Mouse (Mus musculus) stomach, embryonic 15.5 days (tissue): ENCODE measurements around the gene Hck. TPM values are rescaled to one million over a fixed set of nuclear protein-coding genes. Genes with fewer than 3 reads are reported as not detected.

ENCODE experiments used
- ATAC-seq: fragments of 200-750 bp; cut with Nextera tagmentation; 2 replicates; pipeline ENCODE4 v1.8.0; 2017; ENCODE audit warnings: low read depth, moderate number of reproducible peaks, moderate TSS enrichment; ENCODE audit not compliant: insufficient read depth, low FRiP score
- H3K27ac ChIP-seq: fragments of 300-500 bp; sonication (generic); 2 replicates; pipeline ENCODE4 v1.5.1; 2015; ENCODE audit warnings: mild to moderate bottlenecking, inconsistent platforms
- H3K27me3 ChIP-seq: fragments of 300-500 bp; sonication (generic); replicated peaks from 2 replicates; pipeline ENCODE4 v1.6.1; 2015; ENCODE audit warnings: inconsistent platforms
- H3K36me3 ChIP-seq: fragments of 300-500 bp; sonication (generic); 2 replicates; pipeline ENCODE4 v1.6.1; 2015; ENCODE audit warnings: inconsistent platforms
- H3K4me1 ChIP-seq: fragments of 300-500 bp; sonication (generic); 2 replicates; pipeline ENCODE4 v1.6.1; 2015; ENCODE audit warnings: inconsistent platforms
- H3K4me2 ChIP-seq: fragments of 300-500 bp; sonication (generic); 2 replicates; pipeline ENCODE4 v1.6.1; 2015; ENCODE audit warnings: mild to moderate bottlenecking, inconsistent platforms
- H3K4me3 ChIP-seq: fragments of 300-500 bp; sonication (generic); replicated peaks from 2 replicates; pipeline ENCODE4 v1.5.1; 2015; ENCODE audit warnings: inconsistent platforms
- H3K9ac ChIP-seq: fragments of 300-500 bp; sonication (generic); 2 replicates; pipeline ENCODE4 v1.6.1; 2015; ENCODE audit warnings: inconsistent platforms
- H3K9me3 ChIP-seq: fragments of 300-500 bp; sonication (generic); 2 replicates; pipeline ENCODE4 v1.6.1; 2016; ENCODE audit warnings: inconsistent platforms
- WGBS: fragments of 180-500 bp; shearing (Covaris S2); methylation state at CpG from one replicate; pipeline ENCODE4 v1.1.7; 2015; 5-methylcytosine and 5-hydroxymethylcytosine counted together
- polyA plus RNA-seq: library from polyadenylated mRNA; unstranded; fragments of >200 nt; fragmentation: Nextera tagmentation; extraction: Ambion mirVana; gene quantifications from 2 replicates; pipeline ENCODE4 v1.2.1, GENCODE M21; 2015

The Hck gene
- polyA plus RNA-seq, 1 experiment from 2014 or later, result 6.8 TPM

DNA sequence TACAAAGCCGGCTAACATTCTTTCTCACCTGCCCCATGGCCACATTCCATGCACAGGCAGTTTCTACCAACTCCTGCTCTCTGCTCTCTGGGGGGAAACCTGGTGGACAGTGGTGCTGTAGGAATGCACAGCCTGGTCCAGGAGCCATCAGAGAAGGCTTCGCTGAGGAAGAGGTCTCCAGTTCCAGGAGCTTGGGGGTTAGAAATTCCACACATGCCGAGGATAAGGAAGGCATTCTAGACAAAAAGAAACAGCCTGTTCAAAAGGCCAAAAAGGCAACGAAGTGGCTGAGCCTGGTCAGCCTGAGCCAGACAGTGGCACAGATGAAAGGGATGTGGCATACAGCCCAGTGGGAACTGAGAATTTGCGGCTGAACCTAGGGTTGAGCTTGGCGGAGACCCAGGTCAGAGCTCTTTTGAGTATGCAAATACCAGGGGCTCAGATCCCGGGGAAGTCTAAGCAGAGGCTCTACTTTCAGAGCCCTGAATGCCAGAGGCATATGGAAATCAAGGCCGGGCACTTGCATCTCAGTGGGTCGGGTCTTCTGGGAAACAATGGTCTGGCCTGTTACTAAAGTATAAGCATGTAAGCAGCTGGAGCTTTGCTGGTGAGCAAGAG, 31.8 kb downstream of the Hck start:
- no peak for ATAC-seq
- H3K27ac ChIP-seq, result no peak overlapping the region
- no peaks in the 10 kb centered on the region for H3K36me3 ChIP-seq
- no peaks in the 10 kb centered on the region for H3K4me1 ChIP-seq
- H3K4me3 ChIP-seq, result no peak overlapping the region
- H3K9me3 ChIP-seq, result no peaks in the 10 kb centered on the region
- H3K27me3 ChIP-seq, result no peaks in the 10 kb centered on the region
- no peak overlapping the region for H3K4me2 ChIP-seq
- no peak overlapping the region for H3K9ac ChIP-seq
- WGBS, result 27% methylated on average over 9 of the region's 9 CpGs

DNA sequence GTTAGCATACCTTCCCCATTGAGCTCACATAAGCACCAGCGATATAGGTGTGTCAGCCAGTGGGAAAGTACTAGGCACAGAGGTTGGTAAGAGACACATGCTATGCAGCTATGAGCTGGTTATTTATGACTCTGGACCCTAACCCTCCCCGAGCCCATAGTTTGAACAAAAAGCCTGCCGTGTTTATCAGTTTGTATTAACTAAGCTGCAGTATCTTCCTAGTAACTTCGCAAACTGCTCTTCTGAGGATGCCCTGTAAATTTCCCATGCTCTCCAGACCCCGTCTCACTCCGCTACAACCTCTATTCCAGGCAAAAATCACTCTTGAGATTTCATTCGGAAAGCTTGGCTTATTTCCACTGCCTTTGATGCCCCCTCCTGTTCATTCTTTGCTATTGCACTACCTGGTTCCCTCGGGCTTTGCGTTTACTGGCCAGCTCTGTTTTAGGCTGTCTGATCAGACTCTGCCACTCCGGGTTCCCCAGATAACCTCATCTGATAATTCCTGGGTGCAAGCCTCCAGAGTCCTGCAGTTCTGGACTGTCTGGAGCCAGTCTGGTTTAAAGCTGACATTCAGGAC, 34.4 kb downstream of the Hck start:
- ATAC-seq, result no peak
- 20% methylated on average over 10 of the region's 10 CpGs for WGBS
- no peaks in the 10 kb centered on the region for H3K4me1 ChIP-seq
- H3K27me3 ChIP-seq, result no peaks in the 10 kb centered on the region
- H3K27ac ChIP-seq, result no peak overlapping the region
- H3K36me3 ChIP-seq, result no peaks in the 10 kb centered on the region
- H3K4me3 ChIP-seq, result no peak overlapping the region
- H3K4me2 ChIP-seq, result no peak overlapping the region
- no peaks in the 10 kb centered on the region for H3K9me3 ChIP-seq
- H3K9ac ChIP-seq, result no peak overlapping the region

DNA sequence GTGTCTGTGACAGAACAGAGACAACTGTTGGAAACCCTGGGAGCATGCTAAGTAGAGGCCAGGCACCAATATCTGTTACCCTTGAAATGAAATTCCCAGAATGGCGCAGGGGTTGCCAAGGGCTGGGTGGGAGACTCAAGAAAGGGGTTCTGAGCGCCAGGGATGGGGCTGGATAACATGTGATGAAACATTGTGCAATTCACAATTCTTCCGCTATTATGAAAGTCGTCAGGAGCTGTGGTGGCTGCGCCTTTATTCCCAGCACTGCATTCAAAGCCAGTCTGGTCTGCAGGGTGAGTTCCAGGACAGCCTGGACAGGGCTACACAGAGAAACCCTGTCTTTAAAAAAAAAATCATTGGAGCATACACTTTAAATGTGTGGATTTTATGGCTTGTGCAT, 37.1 kb downstream of the Hck start:
- Histone ChIP-seq H3K4me3 (no peak overlapping the region), H3K4me1 (no peaks in the 10 kb centered on the region), H3K9me3 (no peaks in the 10 kb centered on the region), H3K4me2 (no peak overlapping the region), H3K9ac (no peak overlapping the region), H3K27ac (no peak overlapping the region), H3K27me3 (no peaks in the 10 kb centered on the region), H3K36me3 (no peaks in the 10 kb centered on the region)
- 66% methylated on average over 5 of the region's 5 CpGs for WGBS
- no peak for ATAC-seq

DNA sequence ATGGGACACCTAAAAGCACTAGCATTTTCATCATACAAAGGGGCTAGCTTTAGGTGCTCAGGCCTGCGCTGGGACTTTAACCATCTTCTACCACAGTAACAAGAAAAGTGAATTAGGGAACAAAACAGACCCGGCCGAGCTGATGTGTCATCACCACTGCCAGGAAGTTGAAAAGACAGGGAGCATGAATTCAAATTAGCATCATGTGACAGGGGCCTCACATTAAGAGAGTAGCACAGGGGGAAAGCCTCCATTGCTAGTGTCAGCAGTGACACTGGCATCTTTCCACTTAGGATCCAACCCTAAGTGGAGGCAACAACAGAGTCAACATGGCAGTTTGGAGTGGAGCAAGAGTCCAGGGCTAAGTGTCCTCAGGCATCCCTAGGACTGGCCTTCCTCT, 39.0 kb downstream of the Hck start:
- Histone ChIP-seq H3K9me3 (no peaks in the 10 kb centered on the region), H3K27me3 (no peaks in the 10 kb centered on the region), H3K27ac (no peak overlapping the region), H3K4me2 (no peak overlapping the region), H3K4me1 (no peaks in the 10 kb centered on the region), H3K9ac (no peak overlapping the region), H3K4me3 (no peak overlapping the region), H3K36me3 (no peaks in the 10 kb centered on the region)
- WGBS, result 63% methylated on average over 3 of the region's 3 CpGs
- ATAC-seq, result no peak

DNA sequence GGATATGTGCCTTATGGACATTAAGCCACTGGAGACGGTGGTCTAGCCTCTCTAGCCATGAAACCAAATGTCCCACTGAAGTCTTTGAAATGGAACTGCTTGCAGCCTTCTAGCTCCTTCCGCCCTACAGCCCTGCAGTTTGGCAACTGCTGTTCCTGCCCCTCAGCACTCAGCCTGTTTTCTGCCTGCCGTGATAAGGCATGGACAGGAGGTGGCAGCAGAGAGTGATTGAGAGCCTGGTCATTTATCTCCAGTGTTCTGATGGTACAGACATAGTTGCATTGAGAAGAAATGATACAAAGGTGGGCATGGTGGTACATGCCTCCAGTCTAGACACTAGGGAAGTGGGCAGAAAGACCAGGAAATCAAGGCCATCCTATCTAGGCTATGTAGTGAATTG, 39.4 kb downstream of the Hck start:
- ATAC-seq, result 0 out of 2 replicates have a peak, but pooled peaks have one; percentile 31

DNA sequence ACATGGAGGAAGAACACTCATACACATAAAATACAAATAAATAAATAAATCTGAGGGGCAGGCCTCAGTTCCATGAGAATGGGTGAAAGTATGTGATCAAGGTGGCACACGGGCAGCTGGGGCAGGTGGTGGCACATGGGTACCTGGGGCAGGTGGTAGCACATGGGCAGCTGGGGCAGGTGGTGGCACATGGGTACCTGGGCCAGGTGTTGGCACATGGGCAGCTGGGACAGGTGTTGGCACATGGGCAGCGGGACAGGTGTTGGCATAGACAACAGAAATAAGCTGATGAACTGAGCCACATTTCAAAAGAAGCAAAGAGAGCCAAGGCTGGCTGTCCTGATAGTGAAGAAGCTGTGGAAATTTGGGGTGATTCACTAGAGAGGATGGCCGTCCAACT, 41.5 kb downstream of the Hck start:
- no peaks in the 10 kb centered on the region for H3K27me3 ChIP-seq
- no peaks in the 10 kb centered on the region for H3K36me3 ChIP-seq
- H3K9me3 ChIP-seq, result no peaks in the 10 kb centered on the region
- WGBS, result 86% methylated on average over 3 of the region's 3 CpGs
- H3K27ac ChIP-seq, result no peak overlapping the region
- H3K9ac ChIP-seq, result no peak overlapping the region
- no peaks in the 10 kb centered on the region for H3K4me1 ChIP-seq
- H3K4me3 ChIP-seq, result no peak overlapping the region
- no peak for ATAC-seq
- no peak overlapping the region for H3K4me2 ChIP-seq

More for the DNA sequence above, 39.4 kb downstream of the Hck start:
- Histone ChIP-seq H3K4me2 (no peak overlapping the region), H3K4me1 (no peaks in the 10 kb centered on the region), H3K4me3 (no peak overlapping the region), H3K9ac (no peak overlapping the region), H3K9me3 (no peaks in the 10 kb centered on the region), H3K36me3 (no peaks in the 10 kb centered on the region), H3K27me3 (no peaks in the 10 kb centered on the region), H3K27ac (no peak overlapping the region)
- 16% methylated on average over 3 of the region's 3 CpGs for WGBS

DNA sequence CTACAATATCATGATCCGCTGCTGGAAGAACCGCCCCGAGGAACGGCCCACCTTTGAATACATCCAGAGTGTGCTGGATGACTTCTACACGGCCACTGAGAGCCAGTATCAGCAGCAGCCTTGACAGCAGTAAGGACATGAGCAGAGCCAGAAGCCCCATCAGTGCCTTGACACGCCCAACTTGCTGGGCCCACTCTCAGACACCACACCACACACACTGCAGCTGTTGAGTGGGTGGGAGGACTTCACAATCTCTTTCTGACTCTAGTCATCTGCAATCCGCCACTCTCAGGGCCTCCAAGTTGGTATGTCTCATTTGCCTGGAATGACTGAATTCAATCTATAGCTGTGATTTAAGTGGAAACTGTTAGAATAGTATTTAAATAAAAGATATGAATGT, 42.8 kb downstream of the Hck start:
- Histone ChIP-seq H3K9ac (no peak overlapping the region), H3K9me3 (no peaks in the 10 kb centered on the region), H3K4me1 (no peaks in the 10 kb centered on the region), H3K36me3 (no peaks in the 10 kb centered on the region), H3K4me3 (no peak overlapping the region), H3K4me2 (no peak overlapping the region), H3K27ac (no peak overlapping the region), H3K27me3 (no peaks in the 10 kb centered on the region)
- no peak for ATAC-seq
- WGBS, result 66% methylated on average over 7 of the region's 7 CpGs

DNA sequence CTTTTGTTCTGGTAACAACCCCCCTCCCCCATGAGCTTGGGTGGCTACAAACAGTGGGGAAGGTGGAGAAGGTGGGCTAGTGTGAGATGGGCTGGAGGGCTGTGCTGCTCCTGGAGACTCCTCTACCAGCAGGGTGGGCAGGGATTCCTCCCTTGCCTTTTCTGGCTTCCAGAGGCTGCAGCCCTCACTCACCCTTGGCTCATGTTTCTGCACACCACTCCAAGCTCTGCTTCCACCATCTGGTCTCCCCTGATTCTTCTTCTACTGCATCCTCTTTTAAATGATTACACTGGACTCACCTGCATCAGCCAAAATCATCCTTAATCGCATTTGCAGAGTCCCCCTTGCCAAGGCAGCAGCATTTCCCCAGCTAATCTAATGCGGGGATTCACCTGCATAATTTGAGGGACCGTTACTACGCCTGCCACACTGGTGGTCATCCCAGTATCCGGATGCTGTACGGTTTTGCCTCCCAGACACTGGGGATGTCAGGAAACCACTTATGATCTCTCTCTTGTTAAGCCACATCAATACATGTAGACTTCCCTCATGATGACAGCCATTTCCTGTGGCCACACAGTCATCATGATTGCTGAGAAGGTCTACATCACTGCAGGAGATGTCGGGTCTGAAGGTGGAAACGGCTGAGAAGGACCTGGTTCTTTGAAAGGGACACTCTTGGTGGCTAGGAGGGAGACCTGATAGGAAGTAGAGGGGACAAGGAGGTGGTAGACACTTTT, 43.8 kb downstream of the Hck start:
- H3K9me3 ChIP-seq, result no peaks in the 10 kb centered on the region
- no peak overlapping the region for H3K27ac ChIP-seq
- H3K9ac ChIP-seq, result no peak overlapping the region
- no peaks in the 10 kb centered on the region for H3K27me3 ChIP-seq
- no peaks in the 10 kb centered on the region for H3K36me3 ChIP-seq
- no peak overlapping the region for H3K4me3 ChIP-seq
- no peaks in the 10 kb centered on the region for H3K4me1 ChIP-seq
- WGBS, result 74% methylated on average over 8 of the region's 8 CpGs
- H3K4me2 ChIP-seq, result no peak overlapping the region
- ATAC-seq, result no peak

DNA sequence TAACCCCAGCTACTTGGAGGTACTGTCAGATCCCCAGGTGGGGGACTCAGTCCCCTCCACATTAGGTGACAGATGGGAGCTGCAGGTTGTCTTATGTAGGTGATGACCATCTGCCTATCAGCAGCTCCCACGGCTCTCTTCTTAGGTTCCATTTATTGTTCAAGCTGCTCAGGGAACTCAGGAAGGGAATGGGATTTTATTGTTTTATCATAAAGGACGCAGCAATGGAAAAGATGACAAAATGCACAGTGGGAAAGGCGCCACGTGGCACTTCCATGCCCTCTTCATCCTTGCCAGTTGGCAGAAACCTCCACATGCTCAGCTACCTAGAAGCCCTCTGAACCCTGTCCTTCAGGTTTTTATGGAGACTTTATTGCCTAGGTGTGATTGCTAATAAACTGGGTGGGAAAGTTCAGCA, 44.8 kb downstream of the Hck start:
- no peaks in the 10 kb centered on the region for H3K9me3 ChIP-seq
- H3K36me3 ChIP-seq, result no peaks in the 10 kb centered on the region
- no peak overlapping the region for H3K4me3 ChIP-seq
- H3K27me3 ChIP-seq, result no peaks in the 10 kb centered on the region
- ATAC-seq, result no peak
- no peaks in the 10 kb centered on the region for H3K4me1 ChIP-seq
- H3K4me2 ChIP-seq, result no peak overlapping the region
- no peak overlapping the region for H3K27ac ChIP-seq
- no peak overlapping the region for H3K9ac ChIP-seq
- 69% methylated on average over 4 of the region's 4 CpGs for WGBS

DNA sequence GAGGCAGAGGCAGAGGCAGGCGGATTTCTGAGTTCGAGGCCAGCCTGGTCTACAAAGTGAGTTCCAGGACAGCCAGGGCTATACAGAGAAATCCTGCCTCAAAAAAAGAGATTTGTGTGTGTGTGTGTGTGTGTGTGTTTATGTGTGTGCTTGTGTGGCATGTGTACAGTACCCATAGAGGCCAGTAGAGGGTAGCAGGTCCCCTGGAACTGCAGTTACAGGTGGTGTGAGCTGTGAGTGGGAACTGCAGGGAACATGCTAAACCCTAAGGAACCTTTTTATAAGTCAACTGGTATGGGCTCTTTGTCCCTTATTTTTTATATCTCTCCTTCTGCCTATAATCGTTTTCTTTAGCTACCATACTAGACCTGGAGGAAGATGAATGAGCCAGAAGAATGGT, 49.0 kb downstream of the Hck start:
- ATAC-seq, result no peak
- 74% methylated on average over 3 of the region's 3 CpGs for WGBS
- H3K27ac ChIP-seq, result no peak overlapping the region
- H3K4me2 ChIP-seq, result no peak overlapping the region
- no peaks in the 10 kb centered on the region for H3K27me3 ChIP-seq
- H3K36me3 ChIP-seq, result no peaks in the 10 kb centered on the region
- H3K4me1 ChIP-seq, result 0 out of 2 replicates have a peak, but pooled peaks cover 4% of the 10 kb centered on the region
- H3K4me3 ChIP-seq, result no peak overlapping the region
- no peak overlapping the region for H3K9ac ChIP-seq
- no peaks in the 10 kb centered on the region for H3K9me3 ChIP-seq

DNA sequence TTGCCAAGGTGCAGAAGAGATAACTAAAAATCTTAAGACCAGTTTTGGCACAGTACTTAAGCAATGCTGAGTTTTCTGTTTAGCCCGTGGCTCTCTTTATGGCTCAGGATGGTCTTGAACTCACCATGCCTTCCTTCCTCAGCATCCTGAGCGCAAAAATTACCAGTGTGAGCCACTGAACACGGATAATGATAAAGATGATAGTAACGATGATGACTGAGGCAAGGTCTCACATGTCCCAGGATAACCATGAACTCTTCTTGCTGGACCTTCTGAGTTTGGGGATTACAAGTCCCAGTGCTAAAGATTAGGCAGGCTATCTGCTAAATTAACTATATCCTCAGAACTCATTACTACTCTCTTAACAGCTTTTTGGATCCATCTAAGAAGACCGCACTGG, 51.9 kb downstream of the Hck start:
- H3K9ac ChIP-seq, result no peak overlapping the region
- no peak overlapping the region for H3K4me2 ChIP-seq
- no peaks in the 10 kb centered on the region for H3K27me3 ChIP-seq
- no peak overlapping the region for H3K4me3 ChIP-seq
- no peaks in the 10 kb centered on the region for H3K9me3 ChIP-seq
- H3K36me3 ChIP-seq, result no peaks in the 10 kb centered on the region
- no peak for ATAC-seq
- WGBS, result 82% methylated on average over 5 of the region's 5 CpGs
- H3K27ac ChIP-seq, result no peak overlapping the region
- 0 out of 2 replicates have a peak, but pooled peaks cover 13% of the 10 kb centered on the region for H3K4me1 ChIP-seq

DNA sequence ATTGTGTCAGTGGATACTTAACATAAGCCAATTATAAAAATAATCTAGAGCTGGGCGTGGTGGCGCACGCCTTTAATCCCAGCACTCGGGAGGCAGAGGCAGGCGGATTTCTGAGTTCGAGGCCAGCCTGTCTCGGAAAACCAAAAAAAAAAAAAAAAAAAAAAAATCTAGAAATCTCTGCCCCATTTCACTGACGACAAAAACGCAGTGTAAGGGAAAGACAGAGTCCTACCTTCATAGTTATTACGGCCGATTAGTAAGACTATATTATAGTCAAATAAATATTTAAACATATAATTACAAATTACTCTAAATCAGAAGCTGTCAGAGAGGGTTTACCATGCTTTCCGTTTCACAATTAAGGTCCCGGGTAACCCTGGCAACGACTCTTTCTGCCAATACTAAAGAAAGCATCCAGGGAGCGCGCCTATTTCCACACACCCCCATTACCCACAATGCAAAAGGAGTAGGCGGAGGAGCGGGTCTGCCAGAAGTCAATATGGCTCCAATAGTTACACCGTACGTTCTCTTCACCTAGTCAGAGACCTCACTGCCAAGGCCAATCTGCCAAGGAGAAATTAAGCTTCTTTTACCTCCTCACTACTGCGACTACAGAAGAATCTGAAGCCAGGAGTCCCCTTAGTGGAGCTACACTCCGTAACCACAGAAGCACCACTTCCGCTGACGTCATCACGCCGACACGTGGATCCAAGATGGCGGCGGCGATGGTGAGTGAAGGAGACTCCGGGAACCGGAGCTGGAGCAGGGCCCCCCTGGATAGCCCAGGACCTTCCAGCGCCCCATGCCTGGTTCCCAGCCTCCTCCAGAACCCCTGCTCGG, 52.8 kb downstream of the Hck start, which contains the start of gene Tm9sf4:
Tm9sf4 (plus strand) TSS at position 460 of the 840 bp plus-strand sequence.
- 0 out of 2 replicates have a peak, but pooled peaks cover 13% of the 10 kb centered on the region for H3K4me1 ChIP-seq
- peak within 1 kb of the TSS; percentile 90 for H3K27ac ChIP-seq
- peak within 1 kb of the TSS; percentile 82 for H3K4me3 ChIP-seq
- H3K4me2 ChIP-seq, result peak within 1 kb of the TSS; percentile 96
- WGBS, result 9% methylated on average over 34 of the region's 34 CpGs
- H3K9ac ChIP-seq, result peak within 1 kb of the TSS; percentile 80
- no peaks in the 10 kb centered on the region for H3K36me3 ChIP-seq
- no peaks in the 10 kb centered on the region for H3K9me3 ChIP-seq
- H3K27me3 ChIP-seq, result no peaks in the 10 kb centered on the region
- ATAC-seq, result peak; percentile 89
